Mouse (Mus musculus): ENCODE measurements around the gene B3gnt8. TPM values are rescaled to one million over a fixed set of nuclear protein-coding genes. Genes with fewer than 3 reads are reported as not detected.

The B3gnt8 gene
- total and polyA plus RNA-seq, 2 experiments from 2014 or later = 4.6 to 11.3 TPM

GRCm38 (mm10) chr7:25601346-25601745 lies 25.1 kb upstream of the B3gnt8 start:
- Histone ChIP-seq H3K27me3 (ENCODE audit: control insufficient read depth, insufficient read depth, low read length) (no peaks in the 10 kb centered on the region), H3K27ac (ENCODE audit: low read depth) (no peak overlapping the region), H3K36me3 (replicated peaks; ENCODE audit: control insufficient read depth, insufficient read depth, low read length) (no peaks in the 10 kb centered on the region), H3K4me1 (ENCODE audit: control insufficient read depth, insufficient read depth) (no peaks in the 10 kb centered on the region), H3K4me3 (ENCODE audit: low read depth, low read length) (no peak overlapping the region), H3K9me3 (replicated peaks; ENCODE audit: control insufficient read depth, low read length) (no peaks in the 10 kb centered on the region), H3K4me2 (ENCODE audit: low read depth, low read length) (no peak overlapping the region), H3K9ac (replicated peaks; ENCODE audit: low read depth, low read length) (no peak overlapping the region)
- no peak for ATAC-seq (ENCODE audit: insufficient read depth, low read depth)
- DNase-seq (ENCODE audit: low spot score) = no peak
- WGBS = 78% methylated on average over 16 of the region's 16 CpGs
- TF ChIP-seq EP300 (IDR thresholded peaks at IDR 0.05; ENCODE audit: low read depth) = no peak
- no peak for TF ChIP-seq CTCF (IDR thresholded peaks at IDR 0.05; ENCODE audit: low read depth)

GRCm38 (mm10) chr7:25606625-25607063 lies 19.8 kb upstream of the B3gnt8 start:
- no peaks in the 10 kb centered on the region for H3K27me3 ChIP-seq (ENCODE audit: control insufficient read depth, insufficient read depth, low read length)
- ATAC-seq (ENCODE audit: insufficient read depth, low read depth) (no peak), DNase-seq (ENCODE audit: low spot score) (no peak)
- no peak overlapping the region for H3K27ac ChIP-seq (ENCODE audit: low read depth)
- H3K36me3 ChIP-seq (replicated peaks; ENCODE audit: control insufficient read depth, insufficient read depth, low read length) = no peaks in the 10 kb centered on the region
- TF ChIP-seq CTCF (IDR thresholded peaks at IDR 0.05; ENCODE audit: low read depth) (no peak), EP300 (IDR thresholded peaks at IDR 0.05; ENCODE audit: low read depth) (no peak)
- no peak overlapping the region for H3K4me3 ChIP-seq (ENCODE audit: low read depth, low read length)
- no peaks in the 10 kb centered on the region for H3K4me1 ChIP-seq (ENCODE audit: control insufficient read depth, insufficient read depth)
- H3K4me2 ChIP-seq (ENCODE audit: low read depth, low read length) = no peak overlapping the region
- H3K9me3 ChIP-seq (replicated peaks; ENCODE audit: control insufficient read depth, low read length) = no peaks in the 10 kb centered on the region
- no peak overlapping the region for H3K9ac ChIP-seq (replicated peaks; ENCODE audit: low read depth, low read length)
- 59% methylated on average over 4 of the region's 4 CpGs for whole genome bisulfite sequencing

DNA sequence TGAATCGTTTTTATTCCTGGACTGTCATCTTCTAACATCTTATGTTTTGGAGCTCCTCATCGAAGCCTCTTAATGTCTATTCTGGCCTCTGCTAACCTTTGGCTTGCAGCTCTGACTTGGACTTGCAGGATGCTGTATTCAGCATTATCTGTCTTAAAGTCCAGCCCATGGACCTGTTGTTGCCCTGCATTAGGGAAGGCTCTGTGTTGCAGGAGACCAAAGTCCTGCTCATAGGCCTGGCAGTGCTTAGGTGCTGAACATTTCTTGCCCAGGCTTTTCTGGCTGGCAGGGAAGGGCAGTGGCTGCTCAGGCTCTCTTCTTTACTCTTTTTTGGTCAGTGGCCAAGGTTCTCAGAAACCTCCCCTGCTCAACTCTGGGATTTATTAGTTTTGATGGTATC lies 19.3 kb upstream of the B3gnt8 start:
- ATAC-seq (ENCODE audit: insufficient read depth, low read depth) (no peak), DNase-seq (ENCODE audit: low spot score) (no peak)
- H3K36me3 ChIP-seq (replicated peaks; ENCODE audit: control insufficient read depth, insufficient read depth, low read length) = no peaks in the 10 kb centered on the region
- 60% methylated on average over 2 of the region's 2 CpGs for WGBS
- H3K4me3 ChIP-seq (ENCODE audit: low read depth, low read length) = no peak overlapping the region
- no peak overlapping the region for H3K27ac ChIP-seq (ENCODE audit: low read depth)
- H3K9me3 ChIP-seq (replicated peaks; ENCODE audit: control insufficient read depth, low read length) = no peaks in the 10 kb centered on the region
- H3K4me1 ChIP-seq (ENCODE audit: control insufficient read depth, insufficient read depth) = no peaks in the 10 kb centered on the region
- no peaks in the 10 kb centered on the region for H3K27me3 ChIP-seq (ENCODE audit: control insufficient read depth, insufficient read depth, low read length)
- no peak for TF ChIP-seq CTCF (IDR thresholded peaks at IDR 0.05; ENCODE audit: low read depth)
- TF ChIP-seq EP300 (IDR thresholded peaks at IDR 0.05; ENCODE audit: low read depth) = no peak
- H3K4me2 ChIP-seq (ENCODE audit: low read depth, low read length) = no peak overlapping the region
- H3K9ac ChIP-seq (replicated peaks; ENCODE audit: low read depth, low read length) = no peak overlapping the region

- Histone ChIP-seq H3K4me2 (ENCODE audit: low read depth, low read length) (no peak overlapping the region), H3K36me3 (replicated peaks; ENCODE audit: control insufficient read depth, insufficient read depth, low read length) (no peaks in the 10 kb centered on the region), H3K9ac (replicated peaks; ENCODE audit: low read depth, low read length) (no peak overlapping the region), H3K9me3 (replicated peaks; ENCODE audit: control insufficient read depth, low read length) (no peaks in the 10 kb centered on the region), H3K4me3 (ENCODE audit: low read depth, low read length) (no peak overlapping the region), H3K4me1 (ENCODE audit: control insufficient read depth, insufficient read depth) (no peaks in the 10 kb centered on the region), H3K27ac (ENCODE audit: low read depth) (no peak overlapping the region), H3K27me3 (ENCODE audit: control insufficient read depth, insufficient read depth, low read length) (no peaks in the 10 kb centered on the region)
- WGBS = 29% methylated on average over 6 of the region's 6 CpGs
- no peak for TF ChIP-seq CTCF (IDR thresholded peaks at IDR 0.05; ENCODE audit: low read depth)
- ATAC-seq (ENCODE audit: insufficient read depth, low read depth) = no peak
- no peak for DNase-seq (ENCODE audit: low spot score)
Observed at GRCm38 (mm10) chr7:25610056-25610455, 16.4 kb upstream of the B3gnt8 start.

DNA sequence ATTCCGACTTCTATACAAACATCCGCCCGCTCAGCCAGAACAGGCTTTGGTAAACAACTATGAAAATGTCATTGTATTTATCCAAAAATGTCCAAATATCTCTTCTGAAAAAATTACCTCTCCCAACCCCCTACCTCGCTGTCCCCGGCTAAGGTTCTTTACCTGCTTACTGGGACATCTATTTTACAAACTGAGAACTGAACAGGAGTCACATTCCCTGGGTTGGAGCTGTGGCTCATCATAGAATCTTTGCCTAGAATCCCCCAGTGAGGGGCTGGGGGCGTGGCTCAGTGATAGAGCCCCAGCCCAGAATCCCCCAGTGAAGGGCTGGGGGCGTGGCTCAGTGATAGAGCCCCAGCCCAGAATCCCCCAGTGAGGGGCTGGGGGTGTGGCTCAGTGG lies 15.0 kb upstream of the B3gnt8 start:
- no peaks in the 10 kb centered on the region for H3K4me1 ChIP-seq (ENCODE audit: control insufficient read depth, insufficient read depth)
- H3K27me3 ChIP-seq (ENCODE audit: control insufficient read depth, insufficient read depth, low read length) = no peaks in the 10 kb centered on the region
- TF ChIP-seq CTCF (IDR thresholded peaks at IDR 0.05; ENCODE audit: low read depth) (no peak), EP300 (IDR thresholded peaks at IDR 0.05; ENCODE audit: low read depth) (no peak)
- DNase-seq (ENCODE audit: low spot score) (no peak), ATAC-seq (ENCODE audit: insufficient read depth, low read depth) (no peak)
- no peak overlapping the region for H3K27ac ChIP-seq (ENCODE audit: low read depth)
- no peak overlapping the region for H3K4me2 ChIP-seq (ENCODE audit: low read depth, low read length)
- H3K9ac ChIP-seq (replicated peaks; ENCODE audit: low read depth, low read length) = no peak overlapping the region
- H3K9me3 ChIP-seq (replicated peaks; ENCODE audit: control insufficient read depth, low read length) = no peaks in the 10 kb centered on the region
- no peak overlapping the region for H3K4me3 ChIP-seq (ENCODE audit: low read depth, low read length)
- no peaks in the 10 kb centered on the region for H3K36me3 ChIP-seq (replicated peaks; ENCODE audit: control insufficient read depth, insufficient read depth, low read length)
- 43% methylated on average over 7 of the region's 7 CpGs for WGBS

GRCm38 (mm10) chr7:25614086-25614485 lies 12.4 kb upstream of the B3gnt8 start:
- H3K9ac ChIP-seq (replicated peaks; ENCODE audit: low read depth, low read length) = no peak overlapping the region
- WGBS = 86% methylated on average over 5 of the region's 5 CpGs
- no peak overlapping the region for H3K4me2 ChIP-seq (ENCODE audit: low read depth, low read length)
- TF ChIP-seq EP300 (IDR thresholded peaks at IDR 0.05; ENCODE audit: low read depth) (no peak), CTCF (IDR thresholded peaks at IDR 0.05; ENCODE audit: low read depth) (no peak)
- no peak overlapping the region for H3K27ac ChIP-seq (ENCODE audit: low read depth)
- DNase-seq (ENCODE audit: low spot score) = no peak
- H3K4me3 ChIP-seq (ENCODE audit: low read depth, low read length) = no peak overlapping the region
- H3K27me3 ChIP-seq (ENCODE audit: control insufficient read depth, insufficient read depth, low read length) = no peaks in the 10 kb centered on the region
- H3K9me3 ChIP-seq (replicated peaks; ENCODE audit: control insufficient read depth, low read length) = no peaks in the 10 kb centered on the region
- no peaks in the 10 kb centered on the region for H3K36me3 ChIP-seq (replicated peaks; ENCODE audit: control insufficient read depth, insufficient read depth, low read length)
- H3K4me1 ChIP-seq (ENCODE audit: control insufficient read depth, insufficient read depth) = no peaks in the 10 kb centered on the region; the same call in 1 of the 2 replicates
- ATAC-seq (ENCODE audit: insufficient read depth, low read depth) = no peak

Measured in heart, postnatal 0 days (tissue).